ENCODE assay signal across 12 mouse cellular contexts in the genomic region with DNA sequence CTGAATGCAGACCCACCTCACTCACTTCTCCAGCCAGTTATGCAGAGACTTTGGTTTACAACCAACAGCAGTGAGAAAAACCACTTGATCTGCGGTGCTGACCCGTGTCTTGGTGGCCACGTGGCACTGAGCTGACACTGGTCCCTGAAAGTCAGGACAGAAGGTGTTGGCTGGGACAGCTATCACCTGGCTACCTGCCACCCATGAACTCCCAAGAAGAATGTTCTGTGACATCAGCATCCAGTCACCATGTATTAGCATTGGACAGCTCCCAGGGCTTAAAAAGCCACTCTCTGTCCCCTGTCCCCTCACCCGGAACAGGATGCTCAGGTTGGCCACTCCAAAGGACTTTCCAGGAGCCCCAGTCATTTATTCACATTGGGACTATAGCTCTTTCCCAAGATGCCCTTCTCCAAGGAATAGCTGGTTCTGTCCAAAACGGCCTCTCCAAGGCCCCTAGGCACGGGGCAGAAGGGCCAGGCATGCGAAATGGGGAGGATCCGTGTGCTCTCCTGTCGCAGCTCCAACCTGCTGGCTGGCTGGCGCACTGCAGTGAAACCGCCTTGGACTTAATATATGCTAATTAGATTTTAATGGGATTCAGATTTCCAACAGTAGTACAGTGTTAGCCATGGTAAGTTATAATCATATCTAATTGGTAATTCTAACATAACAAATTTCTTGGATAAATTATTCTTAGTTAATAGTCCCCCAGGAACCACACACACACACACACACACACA. TPM values are rescaled to one million over a fixed set of nuclear protein-coding genes. Genes with fewer than 3 reads are reported as not detected.
DNase-seq lines count a peak whose midpoint lies in the region; ATAC-seq lines count a peak whose summit lies in the region.
"Had no signal": no experiment of that assay in that cellular context is flagged by ENCODE, and none has a peak within 500 bp of the region (broad histone marks: within the 10 kb centered on the region; RNA-seq: fewer than 3 reads in every experiment).

No protein-coding gene starts in this region.

- H3K4me2 ChIP-seq in hindbrain, embryonic 15.5 days = no peak overlapping the region
- no peak overlapping the region for H3K4me2 ChIP-seq in neural tube, embryonic 15.5 days

- 41% methylated on average over 11 of the region's 11 CpGs for WGBS in hindbrain, embryonic 15.5 days
- WGBS in neural tube, embryonic 15.5 days = 45% methylated on average over 11 of the region's 11 CpGs

- 0 out of 2 replicates have a peak, but pooled peaks cover 3% of the 10 kb centered on the region for H3K27me3 ChIP-seq in hindbrain, embryonic 15.5 days
- 0 out of 2 replicates have a peak, but pooled peaks cover 3% of the 10 kb centered on the region for H3K27me3 ChIP-seq in neural tube, embryonic 15.5 days (replicated peaks)

- no peaks in the 10 kb centered on the region for H3K9me3 ChIP-seq in hindbrain, embryonic 15.5 days
- no peaks in the 10 kb centered on the region for H3K9me3 ChIP-seq in neural tube, embryonic 15.5 days (replicated peaks)

- no peaks in the 10 kb centered on the region for H3K36me3 ChIP-seq in hindbrain, embryonic 15.5 days
- no peaks in the 10 kb centered on the region for H3K36me3 ChIP-seq in neural tube, embryonic 15.5 days

- peak; percentile 34 for DNase-seq in embryo, embryonic 11 days
- DNase-seq in embryo, embryonic 10.5 days (ENCODE audit: low spot score) = no peak
- peak; percentile 39 for DNase-seq in right cerebral cortex, postnatal 14 days
- no peak for DNase-seq in right cerebral cortex, adult 2 months (ENCODE audit: low spot score in 2 of 2)
- no peak for DNase-seq in gastrocnemius, adult 8-10 months (ENCODE audit: low spot score in 2 of 2)
- DNase-seq: heart, postnatal 14 days; layer of hippocampus, postnatal 36 days; liver; thymus, postnatal 4 days had no signal

- no peak overlapping the region for H3K4me3 ChIP-seq in hindbrain, embryonic 15.5 days
- no peak overlapping the region for H3K4me3 ChIP-seq in neural tube, embryonic 15.5 days (replicated peaks)

- ATAC-seq in hindbrain, embryonic 15.5 days (ENCODE audit: low FRiP score, low read depth) = peak; percentile 72
- ATAC-seq in neural tube, embryonic 15.5 days (ENCODE audit: low FRiP score) = peak; percentile 64; the same call in 1 of the 2 replicates
- ATAC-seq in megakaryocyte, adult 5-6 weeks (ENCODE audit: poor library complexity, severe bottlenecking) = no peak

- no peak overlapping the region for H3K9ac ChIP-seq in hindbrain, embryonic 15.5 days
- H3K9ac ChIP-seq in neural tube, embryonic 15.5 days (replicated peaks) = no peak overlapping the region

- H3K4me1 ChIP-seq in hindbrain, embryonic 15.5 days (replicated peaks) = peaks cover 13% of the 10 kb centered on the region
- peaks cover 12% of the 10 kb centered on the region for H3K4me1 ChIP-seq in neural tube, embryonic 15.5 days

- no peak overlapping the region for H3K27ac ChIP-seq in hindbrain, embryonic 15.5 days (replicated peaks)
- H3K27ac ChIP-seq in neural tube, embryonic 15.5 days (replicated peaks) = no peak overlapping the region

RNA-seq across cellular contexts. Expression of a gene that starts 43.1 kb away (rescaled TPM):
- polyA plus RNA-seq in hindbrain, embryonic 15.5 days (2015; fragmentation: Nextera tagmentation; extraction: Ambion mirVana) = 0.56 and 0.73 TPM in 2 replicates
- 0.08 and 0.80 TPM in 2 replicates for polyA plus RNA-seq in neural tube, embryonic 15.5 days (2015; fragmentation: Nextera tagmentation; extraction: Ambion mirVana)
- total RNA-seq in megakaryocyte, adult 5-6 weeks (2015) = not detected in 2 replicates
- not detected in 2 replicates for total RNA-seq in megakaryocyte, adult 5-6 weeks (2017)
- total RNA-seq in gastrocnemius, adult 8-10 months (2022) = under 1 TPM; 0.07 to 0.88 (median 0.30) TPM

Comparison
In these comparisons a context has a peak if more than half of its experiments do, and no peak if none do; other contexts are left out.
1. DNase-seq: peak in embryo, embryonic 11 days (single experiment) and right cerebral cortex, postnatal 14 days (single experiment); none in embryo, embryonic 10.5 days (single experiment), right cerebral cortex, adult 2 months (0 of 2) and gastrocnemius, adult 8-10 months (0 of 2).